Mouse (Mus musculus) spleen, adult 18-20 months (tissue): Measurements from ENCODE around the gene Rap1b.

Source experiments
- DNase-seq, 2 experiments: peaks; one replicate each; pipeline ENCODE4 v3.0.0; 2022; ENCODE audit warnings: mixed read lengths in 2 of 2

The Rap1b gene

DNA sequence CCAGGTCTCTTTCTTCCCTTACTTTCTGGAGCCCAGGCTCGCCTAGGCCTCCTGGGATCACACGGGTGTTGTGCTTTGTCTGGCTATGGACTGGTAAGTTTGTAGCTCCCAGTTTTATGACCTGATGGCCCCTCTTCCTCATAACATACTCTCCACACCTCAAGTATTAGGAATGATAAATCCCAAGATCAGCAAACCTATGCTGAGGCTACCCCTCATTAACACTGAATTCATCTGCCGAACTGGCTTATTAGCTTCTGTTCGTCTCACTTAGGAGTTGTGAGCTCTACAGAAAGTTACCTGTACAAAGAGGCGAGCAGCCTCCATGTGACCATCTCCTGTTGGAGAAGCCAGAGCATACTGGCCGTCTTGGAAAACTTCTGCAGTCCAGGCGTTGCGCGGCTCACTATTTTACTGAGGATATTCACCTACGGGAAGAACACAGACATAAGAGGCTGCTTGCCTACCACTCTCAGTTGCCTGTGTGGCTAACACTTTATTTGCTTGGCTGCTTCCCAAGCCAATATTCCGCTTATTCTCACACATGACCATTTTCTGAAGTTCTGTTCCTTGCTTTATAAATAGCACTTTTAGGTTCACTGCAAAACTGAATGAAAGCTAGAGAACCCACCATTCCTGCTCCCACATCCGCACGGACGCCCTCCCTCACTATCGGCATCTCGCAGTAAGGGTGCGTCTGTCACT is 64.7 kb downstream of the Rap1b start:
- no peak for DNase-seq

DNA sequence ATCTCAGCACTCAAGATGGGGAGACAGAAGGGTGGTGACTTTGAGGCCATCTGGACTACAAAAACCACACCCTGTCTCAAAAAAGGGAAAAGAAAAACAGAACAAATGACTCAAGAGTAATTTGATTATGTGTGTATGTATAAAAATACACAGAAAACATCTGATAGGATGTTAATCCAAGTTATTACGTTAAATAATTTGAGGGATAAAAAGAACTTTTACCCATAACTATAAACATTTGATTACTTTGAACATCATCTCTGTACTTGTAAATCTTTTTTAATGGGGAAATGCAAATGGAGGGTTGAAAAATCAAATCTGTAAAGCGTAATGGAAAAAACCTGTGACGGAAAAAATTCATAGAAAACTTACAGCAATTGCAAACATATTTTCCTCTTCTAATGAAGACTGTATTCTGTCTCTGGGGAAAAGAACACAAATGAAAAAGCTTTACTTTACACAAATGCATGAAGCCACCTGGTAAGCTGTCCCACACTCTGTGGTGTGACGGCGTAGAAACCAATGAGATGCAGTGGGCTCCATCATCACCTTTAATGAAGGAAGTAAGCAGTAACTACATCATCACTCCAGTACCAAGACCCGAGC is 65.4 kb downstream of the Rap1b start:
- no peak for DNase-seq

DNA sequence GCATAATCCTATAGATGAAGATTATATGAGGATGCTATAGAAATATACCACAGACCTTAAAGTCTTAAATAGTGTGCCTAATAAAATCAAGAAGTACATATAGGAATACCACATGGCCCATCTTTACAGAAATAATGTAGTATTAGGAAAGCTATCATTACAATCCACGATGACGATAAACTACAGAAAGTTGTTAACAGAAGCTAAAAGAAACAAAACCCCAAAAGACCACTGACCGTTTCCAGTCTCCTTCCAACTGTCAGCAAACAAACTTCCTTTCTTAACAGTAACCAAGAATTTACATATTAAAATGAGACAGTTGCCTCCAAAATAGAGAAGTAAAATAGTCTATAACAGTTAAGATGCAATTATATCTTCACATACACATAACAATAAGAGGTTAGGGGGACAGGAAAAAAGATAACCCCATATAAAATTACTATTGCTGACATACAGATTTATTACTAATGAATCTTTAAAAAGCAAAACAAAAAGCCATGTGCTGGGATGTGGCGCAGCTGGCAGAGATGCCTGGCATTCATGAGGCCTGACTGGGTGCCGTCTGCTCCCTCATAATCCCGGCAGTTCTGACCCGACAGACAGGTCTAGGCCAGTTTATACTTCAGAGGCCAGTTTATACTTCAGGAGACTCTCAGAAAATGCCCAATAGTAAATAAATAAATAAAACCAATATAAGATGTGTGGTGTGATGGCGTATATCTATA is 66.1 kb downstream of the Rap1b start:
- DNase-seq = no peak

DNA sequence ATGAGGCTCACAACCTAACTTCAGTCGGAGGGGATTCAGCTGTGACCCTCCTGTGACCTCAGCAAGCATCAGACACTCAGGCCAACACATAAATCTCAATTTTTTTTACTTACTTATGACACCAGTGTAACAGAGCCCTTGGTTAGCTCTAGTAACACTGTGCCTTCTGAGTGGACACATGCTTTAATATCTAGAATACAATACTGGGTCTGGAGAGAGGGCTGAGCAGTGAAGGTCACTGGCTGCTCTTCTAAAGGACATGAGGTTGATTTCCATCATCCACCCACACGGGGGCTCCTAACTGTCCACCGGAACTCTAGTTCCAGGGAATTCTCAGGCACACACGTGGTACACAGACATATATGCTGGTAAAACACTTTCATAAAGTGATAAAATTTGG is 66.9 kb downstream of the Rap1b start:
- DNase-seq = no peak

DNA sequence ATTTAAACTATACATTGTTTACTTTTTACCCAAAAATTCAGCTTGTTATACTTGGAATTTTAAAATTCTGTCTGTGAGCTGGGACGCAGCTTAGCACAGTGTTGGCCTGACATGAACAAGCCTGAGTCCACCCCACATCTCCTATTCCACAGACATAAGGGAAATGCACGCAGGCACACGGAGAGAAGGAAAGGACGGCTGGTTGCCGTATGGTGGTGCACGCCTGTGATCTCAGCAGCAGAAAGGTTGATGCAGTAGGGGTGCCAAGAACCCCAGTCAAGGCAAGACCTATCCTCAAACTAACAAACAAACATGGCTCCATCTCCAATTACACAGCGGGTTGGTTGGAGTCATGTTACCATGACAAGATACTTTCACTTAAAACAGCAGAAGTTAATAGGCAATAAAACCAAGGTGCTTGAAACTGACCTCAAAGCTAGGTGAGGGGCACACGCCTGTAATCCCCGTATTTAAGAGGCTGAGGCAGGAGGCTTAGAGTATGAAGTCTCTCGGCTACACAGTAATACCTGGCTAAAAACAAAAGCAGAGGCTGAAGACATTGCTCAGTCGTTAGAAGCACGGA is 67.4 kb downstream of the Rap1b start:
- DNase-seq = no peak

DNA sequence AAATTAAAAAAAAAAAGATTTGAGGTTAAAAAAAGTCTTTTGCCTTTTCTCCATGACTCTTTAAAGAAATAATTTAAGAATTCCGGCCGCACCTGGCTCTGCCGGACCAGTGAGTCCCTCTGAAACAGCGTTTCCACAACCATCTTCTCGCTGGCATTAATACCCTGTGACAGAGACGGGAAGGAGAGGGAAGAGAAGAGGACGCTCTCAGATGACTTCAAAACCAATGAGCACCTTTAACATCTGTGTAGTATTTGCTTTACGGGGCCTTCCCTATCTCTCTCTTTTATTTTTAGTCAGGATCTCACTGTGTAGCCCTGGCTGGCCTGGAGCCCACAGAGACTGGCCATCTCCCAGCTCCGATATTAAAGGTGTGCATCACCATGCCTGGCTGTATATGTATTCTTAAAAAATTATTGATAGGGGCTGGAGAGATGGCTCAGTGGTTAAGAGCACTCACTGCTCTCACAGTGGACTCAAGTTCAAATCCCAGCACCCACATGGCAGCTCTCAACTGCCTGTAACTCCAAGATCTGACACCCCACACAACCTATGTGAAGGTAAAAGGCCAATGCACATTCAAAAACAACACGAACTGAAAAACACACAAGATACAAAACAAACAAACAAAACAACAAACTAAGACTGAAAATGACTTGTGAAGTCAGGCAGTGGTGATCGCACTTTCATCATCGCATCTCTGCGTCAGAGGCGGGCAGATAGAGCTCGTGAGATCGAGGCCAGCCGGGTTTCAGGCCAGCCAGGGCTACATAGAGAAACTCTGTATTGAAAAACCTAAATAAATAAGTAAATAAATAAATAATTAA is 68.1 kb downstream of the Rap1b start:
- DNase-seq = no peak

DNA sequence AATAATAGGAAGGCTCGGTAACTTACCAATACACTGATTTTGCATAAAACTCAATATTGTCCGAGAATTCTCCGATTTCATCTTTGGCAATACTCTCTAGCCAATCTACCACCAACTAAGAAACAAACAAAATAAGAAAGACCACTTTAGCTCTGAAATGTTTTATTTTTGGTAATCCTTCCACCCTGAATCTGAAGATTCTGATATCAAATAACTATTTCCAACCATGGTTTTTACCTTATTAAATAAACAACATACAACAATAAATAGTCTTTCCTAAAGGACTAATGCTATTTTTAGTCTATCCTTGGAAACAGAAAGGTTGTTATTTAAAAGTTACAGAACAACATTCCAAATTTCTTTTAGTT is 68.7 kb downstream of the Rap1b start:
- DNase-seq = no peak

DNA sequence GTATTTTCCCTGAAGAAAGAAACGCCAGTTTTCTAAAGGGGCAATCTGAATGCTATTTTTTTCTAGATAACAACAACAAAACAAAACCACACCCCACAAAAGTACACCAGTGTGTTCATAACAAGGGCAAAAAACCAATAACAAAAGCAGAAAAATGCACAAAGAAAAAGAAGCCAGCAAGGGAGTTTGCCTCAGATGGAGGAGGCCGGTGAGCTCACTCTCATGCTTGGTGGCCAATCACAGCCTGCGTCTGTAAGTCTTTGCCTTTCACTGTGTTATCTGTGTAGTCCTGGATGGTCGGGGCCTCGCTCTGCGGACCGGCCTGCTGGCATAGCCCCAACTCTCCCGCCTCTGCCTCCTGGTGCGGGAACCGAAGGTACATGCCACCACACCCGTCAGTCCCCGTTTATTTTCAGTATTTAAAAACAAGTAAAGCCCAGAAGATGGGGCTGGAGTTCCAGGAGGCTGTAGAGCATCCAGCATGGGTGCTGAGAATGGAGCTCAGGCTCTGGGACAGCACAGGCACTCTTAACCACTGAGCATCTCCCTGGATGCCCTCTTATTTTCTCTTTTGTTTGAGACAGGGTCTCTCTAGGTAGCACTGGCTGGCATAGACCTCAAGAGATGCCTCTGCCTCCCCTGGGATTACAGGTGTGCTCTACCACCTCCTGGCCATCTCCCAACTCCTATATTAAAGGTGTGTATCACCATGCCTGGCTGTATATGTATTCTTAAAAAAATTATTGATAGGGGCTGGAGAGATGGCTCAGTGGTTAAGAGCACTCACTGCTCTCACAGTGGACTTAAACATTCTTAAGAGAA is 69.3 kb downstream of the Rap1b start:
- no peak for DNase-seq

DNA sequence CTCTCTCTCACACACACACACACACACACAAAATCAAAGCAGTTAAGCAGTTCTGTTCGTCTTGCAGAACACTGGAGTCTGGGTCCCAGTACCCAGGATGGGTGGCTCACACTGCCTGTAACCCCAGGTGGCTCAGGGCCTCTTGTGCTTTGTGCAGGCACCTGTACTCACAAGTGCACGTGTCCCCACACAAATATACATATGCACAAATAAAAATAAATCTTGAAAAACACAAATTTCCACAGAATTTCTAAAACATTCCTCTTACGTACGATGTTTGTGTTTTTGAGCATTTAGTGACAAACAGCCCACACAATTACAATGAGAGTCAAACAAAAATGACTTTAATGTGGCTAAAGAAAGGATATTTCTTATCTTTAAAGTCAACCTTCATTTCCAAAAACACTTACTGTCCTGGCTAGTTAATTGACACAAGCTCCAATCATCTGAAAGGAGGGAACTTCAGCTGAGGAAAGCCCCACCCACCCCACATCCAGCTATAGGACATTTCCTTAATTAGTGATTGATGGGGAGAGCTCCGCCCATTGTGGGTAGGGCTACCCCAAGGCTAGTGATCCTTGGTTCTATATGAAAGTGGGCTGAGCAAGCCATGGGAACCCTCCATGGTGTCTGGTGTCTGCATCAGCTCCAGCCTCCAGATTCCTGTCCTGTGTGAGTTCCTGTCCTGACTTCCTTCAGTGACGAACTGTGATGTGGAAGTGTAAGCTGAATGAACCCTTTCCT is 70.3 kb downstream of the Rap1b start:
- DNase-seq = no peak

DNA sequence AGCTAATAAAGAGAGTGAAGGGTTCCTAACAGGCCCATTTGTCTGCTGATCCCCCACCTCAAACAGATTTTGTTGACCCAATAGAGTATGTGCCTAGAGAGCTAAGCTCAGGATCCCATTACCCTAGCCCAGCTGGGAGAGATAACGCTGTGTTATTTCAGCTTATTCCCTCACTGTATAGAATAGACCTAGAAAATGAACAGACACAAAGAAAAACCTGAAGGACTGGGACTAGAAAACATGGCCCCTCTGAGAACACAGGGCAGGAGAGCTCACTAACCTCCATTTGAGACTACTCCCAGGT is 71.1 kb downstream of the Rap1b start:
- no peak for DNase-seq

DNA sequence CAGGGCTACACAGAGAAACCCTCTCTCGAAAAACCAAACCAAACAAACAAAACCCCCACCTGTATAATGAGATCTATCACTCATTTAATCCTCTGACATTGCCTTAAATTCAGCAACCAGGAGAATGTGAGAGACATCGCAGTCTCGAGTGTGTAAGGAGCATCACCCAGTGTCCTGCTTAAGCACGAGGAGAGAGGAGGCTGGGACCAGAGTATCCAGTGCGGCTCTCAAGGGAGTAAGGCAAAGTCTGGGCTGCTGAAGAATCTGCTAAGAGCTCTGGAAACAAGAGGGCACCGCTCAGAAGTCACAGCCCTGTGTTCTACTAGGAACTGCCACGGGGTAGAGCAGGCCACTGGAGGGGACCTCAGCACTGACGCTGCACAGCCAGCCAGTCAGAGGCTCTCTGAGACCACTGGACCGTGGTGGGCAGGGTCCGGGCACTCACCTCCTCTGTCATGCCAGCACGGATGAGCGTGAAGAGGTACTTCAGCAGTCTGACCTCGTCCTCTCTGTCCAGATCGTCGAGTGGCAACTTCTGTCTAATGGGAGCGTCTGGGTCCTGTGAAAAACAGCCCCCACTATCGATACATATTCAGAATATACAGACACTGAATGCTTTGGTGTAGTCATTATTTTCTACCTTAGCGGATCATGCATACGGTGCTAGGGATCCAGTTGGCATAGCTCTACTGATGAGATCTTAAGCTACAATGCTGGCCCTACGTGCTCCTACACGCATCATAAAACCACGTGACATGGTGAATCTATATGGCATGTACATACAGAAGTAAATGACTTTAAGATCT is 71.6 kb downstream of the Rap1b start:
- DNase-seq = no peak

DNA sequence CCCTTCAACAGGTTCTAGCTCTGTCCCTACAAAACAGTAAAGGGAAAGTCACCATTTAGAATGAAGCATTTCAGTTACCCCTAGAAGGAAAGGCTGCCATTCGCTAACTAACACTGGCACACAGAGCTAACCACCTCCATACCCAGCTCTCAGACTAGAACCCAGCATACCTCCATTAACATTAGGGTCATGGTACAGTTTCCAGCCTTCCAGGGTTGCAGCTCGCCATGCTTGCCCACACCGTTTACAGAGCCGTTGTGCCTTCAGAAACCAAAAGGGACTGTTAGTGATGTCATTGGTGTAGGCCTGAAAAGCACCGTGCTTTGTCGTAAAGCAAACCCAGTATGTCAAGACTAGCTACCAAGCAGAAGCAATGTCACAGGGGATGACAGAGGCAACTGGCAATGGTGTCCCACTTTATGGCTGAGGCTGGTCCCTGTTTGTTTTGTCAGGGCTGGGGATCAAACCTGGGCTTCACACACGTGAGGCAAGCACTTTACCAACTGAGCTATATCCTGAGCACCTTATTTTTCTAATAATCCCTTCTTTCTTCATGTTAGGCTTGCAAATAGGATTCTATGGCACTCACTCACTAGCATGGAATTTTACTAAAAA is 72.6 kb downstream of the Rap1b start:
- no peak for DNase-seq

DNA sequence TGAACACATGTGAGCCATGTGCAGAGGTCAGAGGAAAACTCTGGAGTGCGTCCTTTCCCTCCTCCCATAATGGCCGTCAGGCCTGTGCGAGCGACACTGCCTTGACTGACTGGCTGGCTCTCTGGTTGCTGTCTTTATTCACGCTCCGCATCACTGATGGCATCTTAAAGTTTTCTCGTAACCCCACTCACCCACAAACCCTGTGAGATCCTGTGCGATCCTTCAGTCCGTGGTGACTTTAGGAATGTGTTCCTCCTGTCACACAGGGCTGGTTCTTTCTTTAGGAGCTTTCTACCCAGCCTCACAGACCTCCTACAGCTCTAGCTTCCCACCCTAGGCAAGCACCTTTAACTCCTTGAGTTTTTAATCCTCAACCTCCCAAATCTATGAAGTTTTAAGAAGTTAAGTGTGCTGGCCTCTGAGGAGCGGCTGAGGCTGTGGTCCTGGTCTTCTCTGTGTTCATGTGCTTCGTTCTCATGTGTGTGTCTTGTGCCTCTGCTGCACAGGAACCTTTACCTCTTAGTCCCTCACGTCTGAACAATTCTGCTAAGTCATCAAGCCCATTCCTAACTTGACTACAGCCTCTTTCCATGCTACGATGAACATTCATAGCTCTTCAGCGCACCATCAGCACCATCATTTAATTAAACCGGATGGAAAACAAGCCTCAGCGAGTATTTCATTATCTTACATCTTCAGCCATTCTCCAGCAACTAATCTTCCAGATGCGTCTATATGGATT is 73.3 kb downstream of the Rap1b start:
- no peak for DNase-seq

DNA sequence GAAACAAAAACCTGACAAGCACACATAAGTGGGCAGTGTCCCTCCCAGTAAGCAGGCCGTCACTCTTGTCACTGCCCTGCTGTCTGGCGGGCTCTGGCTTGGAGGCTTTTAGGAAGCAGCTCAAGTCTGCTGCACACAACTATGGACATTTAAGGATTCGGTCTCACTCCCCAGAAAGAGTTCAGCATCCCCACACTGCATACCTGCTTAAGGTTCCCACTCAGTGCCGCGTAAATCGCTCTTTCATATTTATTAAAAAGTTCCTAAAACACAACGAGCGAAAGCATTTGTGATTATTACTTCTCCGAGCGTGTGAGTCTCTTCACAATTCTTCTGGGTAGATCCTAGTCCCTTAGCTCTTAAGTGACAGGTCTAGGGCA is 74.7 kb downstream of the Rap1b start:
- no peak for DNase-seq

DNA sequence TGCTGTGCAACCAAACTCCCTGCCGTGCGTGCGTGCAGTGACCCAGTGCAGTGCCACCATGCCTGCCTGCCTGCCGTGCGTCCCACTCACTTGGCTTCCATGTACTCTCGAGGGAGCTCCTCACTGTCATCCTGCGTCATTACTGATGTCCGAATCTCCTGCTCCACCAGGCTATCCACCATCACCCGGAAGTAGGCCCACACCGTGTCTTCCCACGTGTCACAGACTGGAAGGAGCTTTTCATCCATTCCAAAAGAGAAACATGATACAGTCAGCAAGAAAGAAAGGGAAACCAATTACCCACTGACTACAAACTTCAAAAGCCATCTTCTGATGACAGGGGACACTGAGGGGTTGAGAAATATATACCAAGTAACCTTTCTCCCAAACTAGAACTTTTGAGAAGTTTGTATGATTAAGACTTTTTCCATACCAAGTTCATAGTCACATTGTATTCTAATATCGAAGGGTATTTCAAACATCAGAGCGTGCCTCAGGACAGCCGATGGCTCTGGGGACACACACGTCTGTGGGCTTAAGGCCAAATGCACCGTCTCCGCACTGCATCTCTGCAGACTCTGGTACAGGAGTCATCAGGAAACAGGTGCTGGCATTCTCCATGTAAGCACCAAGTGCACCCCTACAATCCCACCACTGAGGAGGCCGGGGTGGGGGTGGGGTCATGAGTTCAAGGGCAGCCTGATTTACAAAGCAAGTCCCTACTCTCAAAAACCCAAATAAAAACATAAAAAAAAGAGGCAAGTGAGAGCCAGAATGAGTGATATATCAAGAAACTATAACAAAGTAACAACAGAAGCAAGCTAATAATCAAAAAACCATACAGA is 75.3 kb downstream of the Rap1b start:
- DNase-seq = no peak

DNA sequence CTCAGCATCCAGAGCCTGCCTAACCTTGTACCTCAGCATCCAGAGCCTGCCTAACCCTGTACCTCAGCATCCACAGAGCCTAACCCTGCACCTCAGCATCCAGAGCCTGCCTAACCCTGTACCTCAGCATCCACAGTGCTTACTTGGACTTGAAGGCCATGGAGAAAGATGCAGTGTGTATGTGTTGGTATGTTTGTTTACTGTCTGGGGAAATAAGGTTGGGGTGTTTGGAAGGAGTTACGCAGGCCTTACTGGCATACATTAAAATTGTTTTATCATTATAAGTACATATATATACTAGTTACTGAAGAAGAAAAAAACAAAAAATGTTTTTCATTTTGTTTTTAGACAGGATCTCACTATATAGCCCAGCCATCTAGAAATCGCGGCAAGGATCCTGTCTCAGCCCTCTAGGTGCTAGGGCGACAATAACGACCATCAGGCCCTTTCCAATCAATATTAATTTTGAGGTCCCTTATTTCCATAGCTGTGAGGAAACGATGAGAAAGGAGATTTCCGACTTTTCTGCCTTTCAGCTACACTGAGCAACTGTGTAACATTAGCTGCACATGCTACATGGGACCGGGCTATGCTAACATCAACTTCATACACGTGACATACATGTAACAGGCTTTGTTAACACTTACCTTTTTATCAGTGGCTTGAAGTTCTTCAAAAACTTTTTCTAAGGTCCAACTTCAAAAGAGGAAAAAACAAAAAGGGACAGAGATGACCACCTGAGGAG is 76.1 kb downstream of the Rap1b start:
- no peak for DNase-seq

DNA sequence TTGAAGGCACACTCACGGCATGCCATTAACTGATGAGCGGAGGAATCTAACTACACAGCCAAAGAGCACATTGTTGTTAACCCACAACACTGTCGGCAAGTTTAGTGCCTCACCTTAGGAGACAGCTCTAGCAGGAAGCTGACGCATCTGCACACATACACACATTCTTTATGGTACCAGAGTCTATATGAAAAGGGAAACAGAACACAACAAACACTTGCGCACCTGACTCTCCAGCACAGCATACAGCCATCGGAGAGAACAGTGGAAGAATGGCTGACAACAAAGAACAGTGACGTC is 77.7 kb downstream of the Rap1b start:
- no peak for DNase-seq
